Mouse (Mus musculus) heart, postnatal 0 days (tissue): ENCODE results near the gene Cit.

Experiments used
- CTCF ChIP-seq: IDR thresholded peaks from 2 replicates; pipeline ENCODE4 v1.5.1; 2016; ENCODE audit warnings: antibody characterized with exemption, control low read depth, low read depth
- EP300 ChIP-seq: IDR thresholded peaks from 2 replicates; pipeline ENCODE4 v1.6.1; 2016; ENCODE audit warnings: antibody characterized with exemption, low read depth

GRCm38 (mm10) chr5:115884429-115884828 lies 39.4 kb downstream of the Cit start:
- TF ChIP-seq CTCF (no peak), EP300 (no peak)
